Mouse (Mus musculus) lung, adult 18-20 months (tissue): ENCODE data around the gene Xirp2.
A peak's percentile ranks its signal among the peaks of the same experiment; 100 is the strongest.
"Not testable (repeated sequence)": the region's sequence is repeated elsewhere in the genome, so short reads cannot be mapped to it uniquely, and the experiment has no call there.

Experiments used
- DNase-seq, 2 experiments: peaks; one replicate each; pipeline ENCODE4 v3.0.0; 2022; ENCODE audit warnings: mixed read lengths in 2 of 2

The Xirp2 gene

GRCm38 (mm10) chr2:67445780-67446179 is at the start of gene Xirp2:
Gene Xirp2 (plus strand): TSS chr2:67446002.
- no peak for DNase-seq

GRCm38 (mm10) chr2:67413425-67413824 is 32.4 kb upstream of the Xirp2 start, which contains the start of gene Gm21830:
Gene Gm21830 (plus strand): TSS chr2:67413725.
- not testable (repeated sequence) for DNase-seq

- no peak for DNase-seq
Measured at GRCm38 (mm10) chr2:67420853-67421252, 24.9 kb upstream of the Xirp2 start.

- no peak for DNase-seq
Measured at GRCm38 (mm10) chr2:67422799-67423198, 23.0 kb upstream of the Xirp2 start.

- DNase-seq: no peak
Measured at GRCm38 (mm10) chr2:67433081-67433480, 12.7 kb upstream of the Xirp2 start, which contains the start of gene Gm26727. Gene Gm26727 (minus strand): TSS chr2:67433181.

GRCm38 (mm10) chr2:67438309-67438708 is 7.5 kb upstream of the Xirp2 start:
- no peak for DNase-seq

- no peak for DNase-seq
Measured at GRCm38 (mm10) chr2:67446772-67447171, 970 bp downstream of the Xirp2 start.

GRCm38 (mm10) chr2:67447206-67447605 is 1.4 kb downstream of the Xirp2 start:
- no peak for DNase-seq

GRCm38 (mm10) chr2:67460857-67461256 is 15.1 kb downstream of the Xirp2 start:
- no peak for DNase-seq

GRCm38 (mm10) chr2:67467036-67467435 is 21.2 kb downstream of the Xirp2 start:
- no peak for DNase-seq

GRCm38 (mm10) chr2:67470030-67470429 is 24.2 kb downstream of the Xirp2 start:
- not testable (repeated sequence) for DNase-seq

- peak in 1 of 2 experiments; percentile 19 for DNase-seq
Measured at GRCm38 (mm10) chr2:67477753-67478152, 32.0 kb downstream of the Xirp2 start.

- DNase-seq: no peak
Measured at GRCm38 (mm10) chr2:67481051-67481450, 35.2 kb downstream of the Xirp2 start.

GRCm38 (mm10) chr2:67486721-67487120 is 40.9 kb downstream of the Xirp2 start:
- no peak for DNase-seq

- DNase-seq: no peak
Measured at GRCm38 (mm10) chr2:67487162-67487561, 41.4 kb downstream of the Xirp2 start.

- DNase-seq: no peak
Measured at GRCm38 (mm10) chr2:67488465-67489127, 42.8 kb downstream of the Xirp2 start.

GRCm38 (mm10) chr2:67489128-67489492 is 43.3 kb downstream of the Xirp2 start:
- DNase-seq: no peak

GRCm38 (mm10) chr2:67505457-67505856 is 59.7 kb downstream of the Xirp2 start:
- no peak for DNase-seq

GRCm38 (mm10) chr2:67516405-67516804 is 70.6 kb downstream of the Xirp2 start:
- no peak for DNase-seq

- DNase-seq: no peak
Measured at GRCm38 (mm10) chr2:67535347-67535746, 89.5 kb downstream of the Xirp2 start.

- no peak for DNase-seq
Measured at GRCm38 (mm10) chr2:67539426-67539825, 93.6 kb downstream of the Xirp2 start.

GRCm38 (mm10) chr2:67541957-67542696 is 96.3 kb downstream of the Xirp2 start:
- no peak for DNase-seq

GRCm38 (mm10) chr2:67544426-67544825 is 98.6 kb downstream of the Xirp2 start:
- DNase-seq: no peak

GRCm38 (mm10) chr2:67564851-67565479 is 119.2 kb downstream of the Xirp2 start:
- DNase-seq: peak; percentile 3 to 5
